Mouse (Mus musculus): ENCODE measurements at regions not wholly inside any gene's neighbourhood (a gene's known extent, or its start where the extent isn't known, plus 50 kb on each side); places are given as distances from the start of the nearest gene placed in this dataset.

DNA sequence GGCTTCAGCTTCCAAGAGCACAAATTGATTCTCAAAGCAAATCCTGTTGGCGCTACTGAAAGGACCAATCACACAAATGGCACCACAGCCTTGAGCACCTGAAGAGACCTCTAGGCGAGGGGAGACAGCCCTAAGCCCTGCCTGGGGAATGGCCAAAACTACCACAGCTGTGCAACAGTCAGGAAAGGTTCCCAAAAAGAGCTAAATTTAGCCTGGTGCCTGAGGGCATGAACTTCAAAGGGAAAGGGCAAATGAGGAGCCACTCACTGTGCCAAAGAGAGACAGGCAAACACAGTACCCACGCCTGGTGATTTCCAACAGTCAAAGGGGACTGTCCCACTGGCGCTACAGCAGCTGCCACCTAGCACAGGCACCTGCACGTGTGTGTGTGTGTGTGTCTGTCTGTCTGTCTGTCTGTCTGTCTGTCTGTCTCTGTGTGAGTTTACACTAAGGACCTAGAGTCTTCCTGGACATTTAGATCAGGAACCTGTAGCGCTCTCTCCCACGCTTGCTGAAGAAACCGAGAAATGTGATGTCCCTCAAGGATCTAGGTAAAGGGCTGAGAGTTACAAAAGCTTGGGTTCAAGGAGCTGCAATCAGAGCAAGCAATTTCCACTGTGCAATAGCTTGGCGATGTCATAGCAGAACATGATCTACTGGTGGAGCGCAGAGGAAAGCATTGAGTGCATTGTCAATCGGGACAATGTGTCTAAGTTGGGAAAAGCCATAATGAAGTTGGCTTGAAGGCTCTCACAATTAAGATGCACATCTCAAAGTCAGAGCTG, 90.8 kb upstream of the Teddm2 start:
- TF ChIP-seq CTCF (IDR thresholded peaks at IDR 0.05; ENCODE audit: extremely low read depth, insufficient read length, insufficient replicate concordance, low read depth, low read length) (no peak), POLR2A (IDR thresholded peaks at IDR 0.05; ENCODE audit: low read depth, low read length) (no peak)

Data from small intestine, adult 2 months (tissue).